Mouse (Mus musculus) hindbrain, embryonic 15.5 days (tissue): ENCODE data around the gene Shld2. TPM values are rescaled to one million over a fixed set of nuclear protein-coding genes. Genes with fewer than 3 reads are reported as not detected.
A peak's percentile ranks its signal among the peaks of the same experiment; 100 is the strongest.

ENCODE experiments used
- ATAC-seq: fragments of 200-750 bp; cut with Nextera tagmentation; 2 replicates; pipeline ENCODE4 v1.8.0; 2017; ENCODE audit warnings: low read depth, moderate number of reproducible peaks, moderate TSS enrichment; ENCODE audit not compliant: low FRiP score
- H3K27ac ChIP-seq: fragments of 300-500 bp; sonication (generic); replicated peaks from 2 replicates; pipeline ENCODE4 v1.5.1; 2015; ENCODE audit warnings: mild to moderate bottlenecking, inconsistent platforms
- H3K27me3 ChIP-seq: fragments of 300-500 bp; sonication (generic); 2 replicates; pipeline ENCODE4 v1.6.1; 2015; ENCODE audit warnings: control low read depth, inconsistent platforms
- H3K36me3 ChIP-seq: fragments of 300-500 bp; sonication (generic); 2 replicates; pipeline ENCODE4 v1.6.1; 2015; ENCODE audit warnings: control low read depth, inconsistent platforms
- H3K4me1 ChIP-seq: fragments of 300-500 bp; sonication (generic); replicated peaks from 2 replicates; pipeline ENCODE4 v1.6.1; 2015; ENCODE audit warnings: control low read depth, inconsistent platforms
- H3K4me2 ChIP-seq: fragments of 300-500 bp; sonication (generic); 2 replicates; pipeline ENCODE4 v1.6.1; 2015; ENCODE audit warnings: moderate library complexity, mild to moderate bottlenecking, inconsistent platforms
- H3K4me3 ChIP-seq: fragments of 300-500 bp; sonication (generic); 2 replicates; pipeline ENCODE4 v1.5.1; 2015; ENCODE audit warnings: mild to moderate bottlenecking, inconsistent platforms
- H3K9ac ChIP-seq: fragments of 300-500 bp; sonication (generic); 2 replicates; pipeline ENCODE4 v1.6.1; 2015; ENCODE audit warnings: inconsistent platforms
- H3K9me3 ChIP-seq: fragments of 300-500 bp; sonication (generic); 2 replicates; pipeline ENCODE4 v1.6.1; 2016; ENCODE audit warnings: control low read depth, inconsistent platforms
- WGBS: fragments of 180-500 bp; shearing (Covaris S2); methylation state at CpG from one replicate; pipeline ENCODE4 v1.1.7; 2015; 5-methylcytosine and 5-hydroxymethylcytosine counted together
- polyA plus RNA-seq: library from polyadenylated mRNA; unstranded; fragments of >200 nt; fragmentation: Nextera tagmentation; extraction: Ambion mirVana; gene quantifications from 2 replicates; pipeline ENCODE4 v1.2.1, GENCODE M21; 2015

The Shld2 gene
- polyA plus RNA-seq, 1 experiment from 2014 or later: 5.9 TPM

- Histone ChIP-seq H3K27me3 (no peaks in the 10 kb centered on the region), H3K9me3 (no peaks in the 10 kb centered on the region), H3K9ac (no peak overlapping the region), H3K27ac (no peak overlapping the region), H3K4me2 (no peak overlapping the region), H3K36me3 (peaks cover 25% of the 10 kb centered on the region), H3K4me1 (no peaks in the 10 kb centered on the region), H3K4me3 (no peak overlapping the region)
- peak; percentile 62 for ATAC-seq
- 70% methylated on average over 12 of the region's 12 CpGs for WGBS
Observed at GRCm38 (mm10) chr14:34345771-34346566, 35.7 kb upstream of the Shld2 start.

- no peak for ATAC-seq
- Histone ChIP-seq H3K27ac (no peak overlapping the region), H3K4me2 (no peak overlapping the region), H3K9me3 (no peaks in the 10 kb centered on the region), H3K36me3 (peaks cover 37% of the 10 kb centered on the region), H3K9ac (no peak overlapping the region), H3K27me3 (no peaks in the 10 kb centered on the region), H3K4me1 (no peaks in the 10 kb centered on the region), H3K4me3 (no peak overlapping the region)
- WGBS: 72% methylated on average over 5 of the region's 5 CpGs
Observed at GRCm38 (mm10) chr14:34344361-34344760, 34.1 kb upstream of the Shld2 start.

GRCm38 (mm10) chr14:34343078-34343477 is 32.8 kb upstream of the Shld2 start:
- H3K36me3 ChIP-seq: peaks cover 49% of the 10 kb centered on the region
- no peak for ATAC-seq

GRCm38 (mm10) chr14:34341993-34342392 is 31.7 kb upstream of the Shld2 start:
- no peak for ATAC-seq
- Histone ChIP-seq H3K4me3 (no peak overlapping the region), H3K9me3 (no peaks in the 10 kb centered on the region), H3K36me3 (peaks cover 60% of the 10 kb centered on the region), H3K9ac (no peak overlapping the region), H3K27ac (no peak overlapping the region), H3K4me1 (no peaks in the 10 kb centered on the region), H3K27me3 (no peaks in the 10 kb centered on the region), H3K4me2 (no peak overlapping the region)
- whole genome bisulfite sequencing: 86% methylated on average over 4 of the region's 4 CpGs

More at GRCm38 (mm10) chr14:34343078-34343477, 32.8 kb upstream of the Shld2 start:
- H3K9me3 ChIP-seq: no peaks in the 10 kb centered on the region
- no peaks in the 10 kb centered on the region for H3K4me1 ChIP-seq
- no peak overlapping the region for H3K27ac ChIP-seq
- no peak overlapping the region for H3K9ac ChIP-seq
- no peak overlapping the region for H3K4me2 ChIP-seq
- no peaks in the 10 kb centered on the region for H3K27me3 ChIP-seq
- 94% methylated on average over 4 of the region's 4 CpGs for WGBS
- no peak overlapping the region for H3K4me3 ChIP-seq

GRCm38 (mm10) chr14:34339446-34339845 is 29.2 kb upstream of the Shld2 start:
- H3K4me3 ChIP-seq: no peak overlapping the region
- H3K27ac ChIP-seq: peak overlapping the region; percentile 38; the same call in 1 of the 2 replicates
- no peak overlapping the region for H3K4me2 ChIP-seq
- no peaks in the 10 kb centered on the region for H3K27me3 ChIP-seq
- peak; percentile 65; the same call in 1 of the 2 replicates for ATAC-seq
- H3K4me1 ChIP-seq: no peaks in the 10 kb centered on the region
- H3K9me3 ChIP-seq: no peaks in the 10 kb centered on the region
- 49% methylated on average over 1 of the region's 1 CpGs for WGBS
- H3K9ac ChIP-seq: no peak overlapping the region
- peaks cover 85% of the 10 kb centered on the region for H3K36me3 ChIP-seq

- WGBS: 82% methylated on average over 5 of the region's 5 CpGs
- ATAC-seq: peak; percentile 83
- peaks cover 63% of the 10 kb centered on the region for H3K36me3 ChIP-seq
Observed at GRCm38 (mm10) chr14:34332476-34332875, 22.2 kb upstream of the Shld2 start.

GRCm38 (mm10) chr14:34331886-34332285 is 21.6 kb upstream of the Shld2 start:
- H3K4me3 ChIP-seq: no peak overlapping the region
- H3K9me3 ChIP-seq: no peaks in the 10 kb centered on the region
- 70% methylated on average over 3 of the region's 3 CpGs for WGBS
- H3K4me2 ChIP-seq: no peak overlapping the region
- H3K4me1 ChIP-seq: no peaks in the 10 kb centered on the region
- ATAC-seq: no peak
- H3K27ac ChIP-seq: peak overlapping the region; percentile 71
- no peaks in the 10 kb centered on the region for H3K27me3 ChIP-seq
- no peak overlapping the region for H3K9ac ChIP-seq
- H3K36me3 ChIP-seq: peaks cover 57% of the 10 kb centered on the region

More at GRCm38 (mm10) chr14:34332476-34332875, 22.2 kb upstream of the Shld2 start:
- Histone ChIP-seq H3K9ac (no peak overlapping the region), H3K27me3 (no peaks in the 10 kb centered on the region), H3K27ac (peak overlapping the region; percentile 63), H3K4me2 (no peak overlapping the region), H3K9me3 (no peaks in the 10 kb centered on the region), H3K4me1 (no peaks in the 10 kb centered on the region), H3K4me3 (no peak overlapping the region)

GRCm38 (mm10) chr14:34330657-34331158 is 20.4 kb upstream of the Shld2 start:
- peak; percentile 90 for ATAC-seq
- Histone ChIP-seq H3K27me3 (no peaks in the 10 kb centered on the region), H3K9ac (no peak overlapping the region), H3K4me2 (no peak overlapping the region), H3K9me3 (no peaks in the 10 kb centered on the region), H3K36me3 (peaks cover 55% of the 10 kb centered on the region), H3K27ac (peak overlapping the region; percentile 66), H3K4me1 (no peaks in the 10 kb centered on the region), H3K4me3 (no peak overlapping the region)
- WGBS: 76% methylated on average over 9 of the region's 9 CpGs

- WGBS: 82% methylated on average over 1 of the region's 1 CpGs
- no peaks in the 10 kb centered on the region for H3K27me3 ChIP-seq
- peaks cover 52% of the 10 kb centered on the region for H3K36me3 ChIP-seq
- H3K4me1 ChIP-seq: no peaks in the 10 kb centered on the region
- H3K9ac ChIP-seq: no peak overlapping the region
- no peaks in the 10 kb centered on the region for H3K9me3 ChIP-seq
- H3K4me2 ChIP-seq: no peak overlapping the region
- H3K27ac ChIP-seq: no peak overlapping the region
- no peak for ATAC-seq
- H3K4me3 ChIP-seq: no peak overlapping the region
Observed at GRCm38 (mm10) chr14:34327618-34328017, 17.3 kb upstream of the Shld2 start.

GRCm38 (mm10) chr14:34326606-34327005 is 16.3 kb upstream of the Shld2 start:
- H3K27ac ChIP-seq: no peak overlapping the region
- H3K27me3 ChIP-seq: no peaks in the 10 kb centered on the region
- no peaks in the 10 kb centered on the region for H3K4me1 ChIP-seq
- H3K4me2 ChIP-seq: no peak overlapping the region
- H3K9ac ChIP-seq: no peak overlapping the region
- 97% methylated on average over 3 of the region's 3 CpGs for WGBS
- H3K9me3 ChIP-seq: no peaks in the 10 kb centered on the region
- no peak overlapping the region for H3K4me3 ChIP-seq
- H3K36me3 ChIP-seq: peaks cover 51% of the 10 kb centered on the region
- no peak for ATAC-seq

- WGBS: 96% methylated on average over 5 of the region's 5 CpGs
- no peak overlapping the region for H3K9ac ChIP-seq
- H3K36me3 ChIP-seq: peaks cover 55% of the 10 kb centered on the region
Observed at GRCm38 (mm10) chr14:34323576-34324085, 13.3 kb upstream of the Shld2 start.

GRCm38 (mm10) chr14:34318113-34318512 is 7.8 kb upstream of the Shld2 start:
- no peak overlapping the region for H3K4me3 ChIP-seq
- peaks cover 22% of the 10 kb centered on the region for H3K4me1 ChIP-seq
- no peak overlapping the region for H3K9ac ChIP-seq
- no peak overlapping the region for H3K4me2 ChIP-seq
- peaks cover 26% of the 10 kb centered on the region for H3K36me3 ChIP-seq
- no peak for ATAC-seq
- no peaks in the 10 kb centered on the region for H3K27me3 ChIP-seq
- H3K9me3 ChIP-seq: no peaks in the 10 kb centered on the region
- H3K27ac ChIP-seq: no peak overlapping the region

More at GRCm38 (mm10) chr14:34323576-34324085, 13.3 kb upstream of the Shld2 start:
- ATAC-seq: no peak
- H3K27me3 ChIP-seq: no peaks in the 10 kb centered on the region
- no peaks in the 10 kb centered on the region for H3K9me3 ChIP-seq
- no peaks in the 10 kb centered on the region for H3K4me1 ChIP-seq
- H3K4me2 ChIP-seq: no peak overlapping the region
- H3K4me3 ChIP-seq: no peak overlapping the region
- no peak overlapping the region for H3K27ac ChIP-seq
